Mouse (Mus musculus): ENCODE measurements at regions not wholly inside any gene's neighbourhood (a gene's known extent, or its start where the extent isn't known, plus 50 kb on each side); places are given as distances from the start of the nearest gene placed in this dataset.

GRCm38 (mm10) chr2:12004330-12004729, 226.7 kb downstream of the Ankrd16 start (continued):
- no peak for TF ChIP-seq NRF1 (IDR thresholded peaks at IDR 0.05; ENCODE audit: insufficient read depth, low read depth, low read length, poor library complexity, severe bottlenecking)
- TF ChIP-seq UBTF (IDR thresholded peaks at IDR 0.05; ENCODE audit: borderline replicate concordance, insufficient read depth, low read depth, low read length): no peak
- TF ChIP-seq CTCF (IDR thresholded peaks at IDR 0.05 in 2 of 3, conservative IDR thresholded peaks at IDR 0.05 in 1 of 3; ENCODE audit: control insufficient read depth in 1 of 3, insufficient read depth in 1 of 3, low read depth in 2 of 3, low read length in 3 of 3, poor library complexity in 1 of 3, severe bottlenecking in 1 of 3): no peak
- no peak for TF ChIP-seq CHD2 (IDR thresholded peaks at IDR 0.05; ENCODE audit: low read length)

- no peak overlapping the region for H3K4me3 ChIP-seq (ENCODE audit: control insufficient read depth in 1 of 2, insufficient read depth in 1 of 2, low read depth in 2 of 2, low read length in 2 of 2)
- H3K79me2 ChIP-seq (ENCODE audit: control insufficient read depth, insufficient read depth, low read length, poor library complexity): no peaks in the 10 kb centered on the region
- no peaks in the 10 kb centered on the region for H3K27me3 ChIP-seq (ENCODE audit: control insufficient read depth in 1 of 2, insufficient read depth in 2 of 2, low read length in 2 of 2)
- DNase-seq (ENCODE audit: low read depth, low spot score): no peak
- H3K4me1 ChIP-seq (ENCODE audit: control insufficient read depth in 1 of 2, insufficient read depth in 2 of 2, low read length in 2 of 2): no peaks in the 10 kb centered on the region
- no peak overlapping the region for H3K9ac ChIP-seq (ENCODE audit: control insufficient read depth, low read depth, low read length, poor library complexity, severe bottlenecking)
- no peaks in the 10 kb centered on the region for H3K9me3 ChIP-seq (replicated peaks; ENCODE audit: insufficient read depth, low read length)
- no peak overlapping the region for H3K27ac ChIP-seq (ENCODE audit: control insufficient read depth, low read depth, low read length)
- H3K36me3 ChIP-seq (ENCODE audit: control insufficient read depth in 1 of 2, insufficient read depth in 2 of 2, low read length in 2 of 2): no peaks in the 10 kb centered on the region
- TF ChIP-seq JUND (IDR thresholded peaks at IDR 0.05; ENCODE audit: low read depth, low read length) (no peak), ELF1 (IDR thresholded peaks at IDR 0.05; ENCODE audit: low read depth, low read length) (no peak), NRF1 (IDR thresholded peaks at IDR 0.05; ENCODE audit: insufficient read depth, low read depth, low read length, poor library complexity, severe bottlenecking) (no peak), CTCF (IDR thresholded peaks at IDR 0.05 in 2 of 3, conservative IDR thresholded peaks at IDR 0.05 in 1 of 3; ENCODE audit: control insufficient read depth in 1 of 3, insufficient read depth in 1 of 3, low read depth in 2 of 3, low read length in 3 of 3, poor library complexity in 1 of 3, severe bottlenecking in 1 of 3) (no peak)
Measured at GRCm38 (mm10) chr2:12007201-12007600, 229.5 kb downstream of the Ankrd16 start.

GRCm38 (mm10) chr2:12011441-12011840, 233.8 kb downstream of the Ankrd16 start:
- H3K9ac ChIP-seq (ENCODE audit: control insufficient read depth, low read depth, low read length, poor library complexity, severe bottlenecking): no peak overlapping the region
- H3K27ac ChIP-seq (ENCODE audit: control insufficient read depth, low read depth, low read length): no peak overlapping the region
- DNase-seq (ENCODE audit: low read depth, low spot score): no peak
- H3K4me3 ChIP-seq (ENCODE audit: control insufficient read depth in 1 of 2, insufficient read depth in 1 of 2, low read depth in 2 of 2, low read length in 2 of 2): no peak overlapping the region
- no peaks in the 10 kb centered on the region for H3K79me2 ChIP-seq (ENCODE audit: control insufficient read depth, insufficient read depth, low read length, poor library complexity)
- no peak for TF ChIP-seq ZMIZ1 (IDR thresholded peaks at IDR 0.05; ENCODE audit: low read depth, low read length)
- TF ChIP-seq MEF2A (IDR thresholded peaks at IDR 0.05; ENCODE audit: extremely low read depth, insufficient replicate concordance, low read depth, low read length, poor library complexity, severe bottlenecking): no peak
- no peak for TF ChIP-seq USF2 (IDR thresholded peaks at IDR 0.05; ENCODE audit: borderline replicate concordance in 1 of 2, insufficient read depth in 1 of 2, low read depth in 1 of 2, low read length in 2 of 2)
- TF ChIP-seq ZKSCAN1 (IDR thresholded peaks at IDR 0.05; ENCODE audit: low read depth, low read length): no peak
- TF ChIP-seq RAD21 (IDR thresholded peaks at IDR 0.05; ENCODE audit: low read depth, low read length): no peak
- TF ChIP-seq GABPA (IDR thresholded peaks at IDR 0.05; ENCODE audit: low read depth, low read length): no peak
- no peak for TF ChIP-seq MYC (IDR thresholded peaks at IDR 0.05; ENCODE audit: low read depth, low read length)
- TF ChIP-seq MAZ (IDR thresholded peaks at IDR 0.05; ENCODE audit: low read depth, low read length): no peak
- TF ChIP-seq UBTF (IDR thresholded peaks at IDR 0.05; ENCODE audit: borderline replicate concordance, insufficient read depth, low read depth, low read length): no peak
- TF ChIP-seq EP300 (IDR thresholded peaks at IDR 0.05; ENCODE audit: low read depth in 1 of 2, low read length in 2 of 2): no peak
- TF ChIP-seq USF1 (IDR thresholded peaks at IDR 0.05; ENCODE audit: low read depth, low read length): no peak
- TF ChIP-seq ELF1 (IDR thresholded peaks at IDR 0.05; ENCODE audit: low read depth, low read length): no peak
- H3K4me1 ChIP-seq (ENCODE audit: control insufficient read depth in 1 of 2, insufficient read depth in 2 of 2, low read length in 2 of 2): no peaks in the 10 kb centered on the region
- H3K27me3 ChIP-seq (ENCODE audit: control insufficient read depth in 1 of 2, insufficient read depth in 2 of 2, low read length in 2 of 2): no peaks in the 10 kb centered on the region
- H3K9me3 ChIP-seq (replicated peaks; ENCODE audit: insufficient read depth, low read length): no peaks in the 10 kb centered on the region
- no peaks in the 10 kb centered on the region for H3K36me3 ChIP-seq (ENCODE audit: control insufficient read depth in 1 of 2, insufficient read depth in 2 of 2, low read length in 2 of 2)
